Mouse (Mus musculus) heart, embryonic 14.5 days (tissue): ENCODE data around the gene Trim23. TPM values are rescaled to one million over a fixed set of nuclear protein-coding genes. Genes with fewer than 3 reads are reported as not detected.

ENCODE experiments used
- ATAC-seq: fragments of 200-750 bp; cut with Nextera tagmentation; 2 replicates; pipeline ENCODE4 v1.8.0; 2017; ENCODE audit warnings: low read depth, moderate TSS enrichment; ENCODE audit not compliant: insufficient number of reproducible peaks, insufficient read depth, low FRiP score
- H3K27ac ChIP-seq, 2 experiments: fragments of 200-500 bp in 1 of 2; fragments of 300-500 bp in 1 of 2; sonication (generic) in 1 of 2; replicated peaks in 1 of 2; 2 replicates each; pipeline ENCODE4 v1.5.1; 2012 to 2014; ENCODE audit warnings: low read depth in 2 of 2, low read length in 2 of 2, control low read depth in 1 of 2, mild to moderate bottlenecking in 1 of 2, mixed read lengths in 1 of 2; ENCODE audit not compliant: control insufficient read depth in 1 of 2, insufficient read depth in 1 of 2
- H3K27me3 ChIP-seq: fragments of 300-500 bp; sonication (generic); 2 replicates; pipeline ENCODE4 v1.6.1; 2014; ENCODE audit warnings: mild to moderate bottlenecking, low read length, control low read depth; ENCODE audit not compliant: control insufficient read depth, insufficient read depth
- H3K36me3 ChIP-seq: fragments of 300-500 bp; sonication (generic); 2 replicates; pipeline ENCODE4 v1.6.1; 2014; ENCODE audit warnings: mild to moderate bottlenecking, control low read depth, low read length, mixed read lengths; ENCODE audit not compliant: control insufficient read depth, insufficient read depth
- H3K4me1 ChIP-seq, 2 experiments: fragments of 200-500 bp in 1 of 2; fragments of 300-500 bp in 1 of 2; sonication (generic) in 1 of 2; 2 replicates each; pipeline ENCODE4 v1.6.1; 2012 to 2014; ENCODE audit warnings: low read length in 2 of 2, control low read depth in 1 of 2, mixed read lengths in 1 of 2; ENCODE audit not compliant: control insufficient read depth in 2 of 2, insufficient read depth in 2 of 2
- H3K4me2 ChIP-seq: fragments of 300-500 bp; sonication (generic); 2 replicates; pipeline ENCODE4 v1.6.1; 2014; ENCODE audit warnings: mild to moderate bottlenecking, low read length
- H3K4me3 ChIP-seq, 2 experiments: fragments of 200-500 bp in 1 of 2; fragments of 300-500 bp in 1 of 2; sonication (generic) in 1 of 2; 2 replicates each; pipeline ENCODE4 v1.5.1; 2012 to 2014; ENCODE audit warnings: low read length in 2 of 2, mild to moderate bottlenecking in 2 of 2, control low read depth in 1 of 2, low read depth in 1 of 2, moderate library complexity in 1 of 2; ENCODE audit not compliant: control insufficient read depth in 1 of 2, insufficient read depth in 1 of 2
- H3K9ac ChIP-seq: fragments of 300-500 bp; sonication (generic); 2 replicates; pipeline ENCODE4 v1.6.1; 2014; ENCODE audit warnings: mild to moderate bottlenecking, low read length
- H3K9me3 ChIP-seq: fragments of 300-500 bp; sonication (generic); 2 replicates; pipeline ENCODE4 v1.6.1; 2016; ENCODE audit warnings: low read length, control low read depth; ENCODE audit not compliant: control insufficient read depth
- WGBS: fragments of 180-500 bp; shearing (Covaris S2); extraction: QIAGEN DNeasy Blood & Tissue Kit; methylation state at CpG from one replicate; pipeline ENCODE4 v1.1.7; 2014; 5-methylcytosine and 5-hydroxymethylcytosine counted together
- polyA plus RNA-seq: library from polyadenylated mRNA; unstranded; fragments of >200 nt; fragmentation: Nextera tagmentation; extraction: Ambion mirVana; gene quantifications from 2 replicates; pipeline ENCODE4 v1.2.1, GENCODE M21; 2014

Gene Trim23
- 15.0 and 17.2 TPM in 2 replicates for polyA plus RNA-seq

DNA sequence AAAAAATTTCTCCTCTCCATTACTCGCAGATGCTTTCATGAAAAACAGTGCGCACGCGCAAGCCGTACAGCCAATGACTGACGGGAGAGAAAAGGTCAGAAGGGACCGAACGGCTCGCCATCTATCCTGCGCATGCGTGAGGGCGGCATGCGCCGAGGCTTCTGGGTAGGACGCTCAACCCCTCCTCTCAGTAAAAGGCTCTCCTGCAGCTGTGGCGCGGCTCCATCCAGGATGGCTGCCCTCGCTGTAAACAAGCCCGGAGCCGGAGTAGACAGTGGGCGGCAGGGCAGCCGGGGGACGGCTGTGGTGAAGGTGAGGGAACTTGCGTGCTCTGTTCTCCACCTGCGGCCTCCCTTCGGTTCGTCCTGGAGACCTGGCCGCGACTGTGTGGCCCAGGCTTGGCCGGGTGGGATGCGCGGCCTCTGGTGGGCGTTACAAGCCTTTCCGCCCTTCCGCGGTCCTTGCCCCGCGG, at the start of gene Trim23:
Gene Trim23, plus strand, starts transcription at position 148 of the 472 bp plus-strand sequence.
- Histone ChIP-seq H3K9me3 (no peaks in the 10 kb centered on the region), H3K27me3 (no peaks in the 10 kb centered on the region), H3K4me3 (peak within 1 kb of the TSS; percentile 88 to 89), H3K9ac (peak within 1 kb of the TSS; percentile 89), H3K36me3 (peaks cover 36% of the 10 kb centered on the region), H3K4me2 (peak within 1 kb of the TSS; percentile 87), H3K27ac (peak within 1 kb of the TSS; percentile 76 to 84), H3K4me1 (peaks cover 2 to 13% of the 10 kb centered on the region in 2 experiments; a peak in 3 of 4 replicates)
- ATAC-seq: peak; percentile 99
- WGBS: under 1% methylated on average over 38 of the region's 38 CpGs

DNA sequence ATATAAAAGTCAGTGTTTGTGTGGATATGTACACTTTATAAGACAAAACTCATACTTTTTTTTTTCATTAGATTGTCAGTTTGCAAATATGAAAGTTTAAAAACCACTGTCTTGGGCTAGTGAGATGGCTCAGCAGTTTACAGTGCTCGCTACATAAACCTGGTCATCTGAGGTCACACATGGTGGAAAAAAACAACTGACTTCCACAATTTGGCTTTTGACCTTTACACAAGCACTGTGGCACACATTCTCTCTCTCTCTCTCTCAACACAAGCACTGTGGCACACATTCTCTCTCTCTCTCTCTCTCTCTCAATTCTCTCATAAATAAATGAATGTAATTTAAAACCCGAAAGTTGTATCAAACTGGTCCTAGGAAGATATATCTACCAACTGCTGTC, 46.0 kb upstream of the Trim23 start:
- no peaks in the 10 kb centered on the region for H3K9me3 ChIP-seq
- no peaks in the 10 kb centered on the region for H3K4me1 ChIP-seq
- WGBS: 91% methylated on average over 2 of the region's 2 CpGs
- H3K27ac ChIP-seq: no peak overlapping the region
- no peaks in the 10 kb centered on the region for H3K36me3 ChIP-seq
- H3K4me2 ChIP-seq: no peak overlapping the region
- no peaks in the 10 kb centered on the region for H3K27me3 ChIP-seq
- H3K9ac ChIP-seq: no peak overlapping the region
- no peak for ATAC-seq
- no peak overlapping the region for H3K4me3 ChIP-seq

DNA sequence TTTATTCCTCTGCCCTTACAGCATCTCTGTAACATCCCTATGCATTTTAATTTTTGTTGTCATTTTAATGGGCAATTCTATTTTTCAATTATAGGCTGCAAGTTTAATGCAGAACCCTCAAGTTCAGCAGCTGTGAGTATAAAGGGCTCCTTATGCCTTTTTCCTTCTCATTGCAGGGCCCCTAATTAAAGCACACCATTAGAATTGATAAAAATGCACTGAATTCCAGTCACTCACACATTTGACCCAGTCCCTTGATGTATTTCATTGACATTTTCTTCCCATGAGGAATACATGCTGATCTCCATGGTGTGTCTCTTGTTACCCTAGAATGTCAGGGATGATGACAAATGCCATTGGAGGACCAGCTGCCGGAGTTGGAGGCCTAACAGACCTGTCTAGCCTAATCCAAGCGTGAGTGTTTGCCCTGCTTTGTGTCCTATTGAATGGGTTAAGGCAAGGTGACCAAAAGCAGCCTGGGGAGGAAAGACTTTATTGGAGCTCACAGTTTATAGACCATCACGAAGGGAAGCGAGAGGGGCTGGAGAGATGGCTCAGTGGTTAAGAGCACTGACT, 44.0 kb upstream of the Trim23 start:
- Histone ChIP-seq H3K27me3 (no peaks in the 10 kb centered on the region), H3K4me2 (no peak overlapping the region), H3K4me1 (no peaks in the 10 kb centered on the region), H3K36me3 (no peaks in the 10 kb centered on the region), H3K4me3 (no peak overlapping the region), H3K27ac (no peak overlapping the region), H3K9ac (no peak overlapping the region), H3K9me3 (no peaks in the 10 kb centered on the region)
- ATAC-seq: no peak
- 86% methylated on average over 4 of the region's 4 CpGs for WGBS

DNA sequence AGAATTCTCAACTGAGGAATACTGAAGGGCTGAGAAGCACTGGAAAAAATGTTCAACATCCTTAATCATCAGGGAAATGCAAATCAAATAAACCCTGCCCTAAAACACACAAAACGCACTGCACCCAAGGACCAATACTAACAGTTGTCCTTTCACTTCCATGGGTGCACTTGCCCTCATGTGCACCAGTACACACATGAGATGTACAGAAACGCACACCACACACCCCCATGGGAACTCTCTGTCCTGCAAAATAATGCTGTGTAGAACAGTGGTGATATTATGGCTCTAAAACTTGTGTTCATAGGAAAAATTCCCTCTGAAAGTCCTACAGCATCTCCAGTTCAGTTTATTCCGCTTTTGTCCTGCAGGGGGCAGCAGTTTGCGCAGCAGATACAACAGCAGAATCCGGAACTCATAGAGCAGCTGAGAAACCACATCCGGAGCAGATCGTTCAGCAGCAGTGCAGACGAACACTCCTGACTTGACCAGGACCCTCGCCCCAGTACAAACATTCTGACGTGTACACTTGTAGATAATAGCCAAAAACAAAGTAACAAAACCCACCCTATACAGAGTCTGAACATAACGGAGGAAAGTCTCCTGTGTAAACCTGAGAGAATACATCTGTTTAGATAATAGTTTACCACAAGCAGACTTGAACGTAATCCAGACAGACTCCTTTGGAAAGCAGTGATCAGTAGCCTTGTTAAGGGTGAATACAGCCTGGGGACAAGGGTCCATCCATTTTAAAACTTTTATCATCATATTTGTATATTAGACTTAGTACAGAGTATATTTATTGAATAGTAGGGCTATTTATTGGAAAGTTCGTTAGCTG, 39.0 kb upstream of the Trim23 start:
- WGBS: 36% methylated on average over 13 of the region's 13 CpGs
- no peak overlapping the region for H3K4me3 ChIP-seq
- H3K9me3 ChIP-seq: no peaks in the 10 kb centered on the region
- ATAC-seq: no peak
- no peaks in the 10 kb centered on the region for H3K27me3 ChIP-seq
- no peak overlapping the region for H3K9ac ChIP-seq
- no peaks in the 10 kb centered on the region for H3K4me1 ChIP-seq
- peak overlapping the region; percentile 14 for H3K4me2 ChIP-seq
- H3K27ac ChIP-seq: no peak overlapping the region
- peaks cover 27% of the 10 kb centered on the region for H3K36me3 ChIP-seq

DNA sequence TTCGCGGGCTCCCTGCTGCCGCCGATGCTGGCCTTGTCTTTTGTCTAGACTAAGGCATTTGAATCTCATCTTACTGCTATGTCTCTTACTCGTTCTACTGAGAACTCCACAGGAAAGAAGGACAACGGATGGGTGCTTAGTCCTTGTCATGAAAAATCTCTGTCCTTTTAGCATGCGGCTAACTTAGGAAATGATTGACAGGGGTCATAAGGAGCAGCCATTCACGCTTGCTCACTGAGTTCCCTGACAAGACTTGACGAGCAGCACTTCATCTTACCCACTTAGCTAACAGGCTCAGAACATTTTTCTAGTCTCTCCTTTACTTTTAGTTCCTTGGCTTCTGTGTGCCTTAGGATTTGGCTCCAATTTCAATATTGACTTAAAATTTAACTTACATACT, 33.7 kb upstream of the Trim23 start:
- 84% methylated on average over 9 of the region's 9 CpGs for WGBS
- no peak for ATAC-seq

DNA sequence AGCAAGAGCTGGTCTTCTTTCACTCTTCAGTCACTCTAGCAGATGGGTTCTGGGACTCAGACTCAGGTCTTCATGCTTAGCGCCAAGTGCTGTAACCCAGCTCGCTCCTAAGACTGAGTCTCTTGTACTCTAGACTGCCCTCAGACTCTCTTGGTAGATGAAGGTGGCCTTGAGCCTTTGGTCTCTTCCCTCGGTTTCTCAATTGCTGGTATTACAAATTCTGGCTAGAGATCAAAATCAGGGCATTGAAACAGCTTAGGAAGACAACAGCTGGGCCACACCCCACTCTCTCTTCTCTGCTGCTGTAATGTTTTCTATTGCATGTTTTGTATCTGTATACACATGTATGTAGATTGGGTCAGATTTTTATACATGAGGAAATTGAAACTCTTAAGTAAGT, 33.0 kb upstream of the Trim23 start:
- Histone ChIP-seq H3K9me3 (no peaks in the 10 kb centered on the region), H3K4me1 (no peaks in the 10 kb centered on the region), H3K36me3 (peaks cover 80% of the 10 kb centered on the region), H3K27me3 (no peaks in the 10 kb centered on the region), H3K4me3 (no peak overlapping the region), H3K4me2 (no peak overlapping the region), H3K27ac (no peak overlapping the region), H3K9ac (no peak overlapping the region)
- no peak for ATAC-seq
- 88% methylated on average over 3 of the region's 3 CpGs for WGBS

More for the DNA sequence above, 33.7 kb upstream of the Trim23 start:
- no peak overlapping the region for H3K4me2 ChIP-seq
- no peaks in the 10 kb centered on the region for H3K27me3 ChIP-seq
- H3K4me1 ChIP-seq: no peaks in the 10 kb centered on the region
- H3K36me3 ChIP-seq: peaks cover 79% of the 10 kb centered on the region
- no peak overlapping the region for H3K27ac ChIP-seq
- H3K4me3 ChIP-seq: no peak overlapping the region
- no peak overlapping the region for H3K9ac ChIP-seq
- no peaks in the 10 kb centered on the region for H3K9me3 ChIP-seq

DNA sequence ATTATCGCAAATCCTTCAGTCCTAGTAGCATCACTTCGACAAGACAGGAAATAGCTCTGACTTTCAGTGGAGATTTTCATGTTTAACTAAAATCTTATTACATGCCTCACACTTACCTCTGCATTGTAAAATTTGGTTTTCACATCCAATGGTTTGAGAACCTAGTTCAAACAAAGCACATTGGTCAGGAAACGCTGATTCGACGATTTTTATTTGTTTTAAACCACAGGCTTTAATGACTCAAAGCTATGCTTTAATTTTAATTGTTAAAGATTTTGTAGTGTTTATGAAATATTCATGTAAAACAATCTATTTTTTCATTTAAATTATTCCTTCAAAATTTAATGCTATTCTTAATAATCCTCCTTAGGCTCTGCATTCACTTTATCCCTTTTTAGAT, 24.4 kb upstream of the Trim23 start:
- no peaks in the 10 kb centered on the region for H3K27me3 ChIP-seq
- no peak overlapping the region for H3K4me3 ChIP-seq
- WGBS: 96% methylated on average over 5 of the region's 5 CpGs
- no peak overlapping the region for H3K9ac ChIP-seq
- H3K27ac ChIP-seq: no peak overlapping the region
- H3K9me3 ChIP-seq: no peaks in the 10 kb centered on the region
- no peaks in the 10 kb centered on the region for H3K4me1 ChIP-seq
- no peak overlapping the region for H3K4me2 ChIP-seq
- H3K36me3 ChIP-seq: peaks cover 70% of the 10 kb centered on the region
- ATAC-seq: no peak
